Mouse (Mus musculus) limb, embryonic 11.5 days (tissue): ENCODE results near the gene Sowahb. TPM values are rescaled to one million over a fixed set of nuclear protein-coding genes. Genes with fewer than 3 reads are reported as not detected.

Experiments
- ATAC-seq: fragments of 200-750 bp; cut with Nextera tagmentation; 2 replicates; pipeline ENCODE4 v1.8.0; 2017; ENCODE audit warnings: low read depth; ENCODE audit not compliant: insufficient number of reproducible peaks, low FRiP score, low TSS enrichment
- DNase-seq: peaks from one replicate; pipeline ENCODE4 v3.0.0-alpha.2; 2015; ENCODE audit warnings: low spot score
- H3K27ac ChIP-seq: fragments of 300-500 bp; sonication (generic); replicated peaks from 2 replicates; pipeline ENCODE4 v1.5.1; 2014; ENCODE audit warnings: low read depth, mild to moderate bottlenecking, low read length
- H3K27me3 ChIP-seq: fragments of 300-500 bp; sonication (generic); 2 replicates; pipeline ENCODE4 v1.6.1; 2014; ENCODE audit warnings: mild to moderate bottlenecking, low read length, mixed read lengths; ENCODE audit not compliant: control insufficient read depth, insufficient read depth
- H3K36me3 ChIP-seq: fragments of 300-500 bp; sonication (generic); 2 replicates; pipeline ENCODE4 v1.6.1; 2014; ENCODE audit warnings: mild to moderate bottlenecking, low read length, moderate library complexity, mixed read lengths; ENCODE audit not compliant: control insufficient read depth, insufficient read depth
- H3K4me1 ChIP-seq: fragments of 300-500 bp; sonication (generic); 2 replicates; pipeline ENCODE4 v1.6.1; 2014; ENCODE audit warnings: low read length, mixed read lengths; ENCODE audit not compliant: control insufficient read depth, insufficient read depth
- H3K4me2 ChIP-seq: fragments of 300-500 bp; sonication (generic); 2 replicates; pipeline ENCODE4 v1.6.1; 2014; ENCODE audit warnings: low read depth, mild to moderate bottlenecking, moderate library complexity; ENCODE audit not compliant: severe bottlenecking
- H3K4me3 ChIP-seq: fragments of 300-500 bp; sonication (generic); 2 replicates; pipeline ENCODE4 v1.5.1; 2014; ENCODE audit warnings: low read depth, low read length
- H3K9ac ChIP-seq: fragments of 300-500 bp; sonication (generic); 2 replicates; pipeline ENCODE4 v1.6.1; 2014; ENCODE audit warnings: mild to moderate bottlenecking, low read length
- H3K9me3 ChIP-seq: fragments of 300-500 bp; sonication (generic); 2 replicates; pipeline ENCODE4 v1.6.1; 2016; ENCODE audit warnings: low read length; ENCODE audit not compliant: control insufficient read depth
- WGBS: fragments of 180-500 bp; shearing (Covaris S2); extraction: QIAGEN DNeasy Blood & Tissue Kit; methylation state at CpG from one replicate; pipeline ENCODE4 v1.1.7; 2014; 5-methylcytosine and 5-hydroxymethylcytosine counted together
- polyA plus RNA-seq: library from polyadenylated mRNA; unstranded; fragments of >200 nt; fragmentation: Nextera tagmentation; extraction: Ambion mirVana; gene quantifications from 2 replicates; pipeline ENCODE4 v1.2.1, GENCODE M21; 2014

The Sowahb gene
- polyA plus RNA-seq, 1 experiment from 2014 or later = 0.72 TPM

- Histone ChIP-seq H3K4me3 (no peak overlapping the region), H3K36me3 (no peaks in the 10 kb centered on the region), H3K9ac (no peak overlapping the region), H3K9me3 (no peaks in the 10 kb centered on the region), H3K27me3 (peaks cover 43% of the 10 kb centered on the region), H3K4me2 (no peak overlapping the region), H3K27ac (no peak overlapping the region), H3K4me1 (peaks cover 16% of the 10 kb centered on the region)
- ATAC-seq (no peak), DNase-seq (no peak)
- 25% methylated on average over 5 of the region's 5 CpGs for WGBS
These were observed 1.6 kb upstream of the Sowahb start for GRCm38 (mm10) chr5:93046306-93046845.

GRCm38 (mm10) chr5:93045371-93045714, 521 bp upstream of the Sowahb start:
- peaks cover 43% of the 10 kb centered on the region for H3K27me3 ChIP-seq
- peak overlapping the region; percentile 99 for H3K4me2 ChIP-seq
- peak overlapping the region; percentile 49 for H3K4me3 ChIP-seq
- no peaks in the 10 kb centered on the region for H3K9me3 ChIP-seq
- WGBS = under 1% methylated on average over 19 of the region's 19 CpGs
- H3K36me3 ChIP-seq = no peaks in the 10 kb centered on the region
- ATAC-seq (no peak), DNase-seq (no peak)
- H3K9ac ChIP-seq = peak overlapping the region; percentile 30; the same call in 1 of the 2 replicates
- H3K4me1 ChIP-seq = peaks cover 16% of the 10 kb centered on the region
- H3K27ac ChIP-seq = no peak overlapping the region

GRCm38 (mm10) chr5:93043688-93044583, 886 bp downstream of the Sowahb start:
- no peak for ATAC-seq
- peak overlapping the region; percentile 43 for H3K9ac ChIP-seq

GRCm38 (mm10) chr5:93042831-93043687, 1.8 kb downstream of the Sowahb start:
- H3K27ac ChIP-seq = no peak overlapping the region
- H3K9me3 ChIP-seq = no peaks in the 10 kb centered on the region
- H3K4me2 ChIP-seq = peak overlapping the region; percentile 99; the same call in 1 of the 2 replicates
- peaks cover 43% of the 10 kb centered on the region for H3K27me3 ChIP-seq
- peaks cover 16% of the 10 kb centered on the region for H3K4me1 ChIP-seq
- ATAC-seq (no peak), DNase-seq (no peak)
- H3K4me3 ChIP-seq = no peak overlapping the region
- no peaks in the 10 kb centered on the region for H3K36me3 ChIP-seq
- WGBS = 45% methylated on average over 18 of the region's 18 CpGs
- no peak overlapping the region for H3K9ac ChIP-seq

More at GRCm38 (mm10) chr5:93043688-93044583, 886 bp downstream of the Sowahb start:
- Histone ChIP-seq H3K4me2 (peak overlapping the region; percentile 99), H3K4me3 (peak overlapping the region; percentile 49), H3K36me3 (no peaks in the 10 kb centered on the region), H3K9me3 (no peaks in the 10 kb centered on the region), H3K4me1 (peaks cover 16% of the 10 kb centered on the region), H3K27ac (no peak overlapping the region), H3K27me3 (peaks cover 43% of the 10 kb centered on the region)
- 3% methylated on average over 65 of the region's 69 CpGs for WGBS
- peak; percentile 54 for DNase-seq

- Histone ChIP-seq H3K4me3 (no peak overlapping the region), H3K4me1 (peaks cover 21% of the 10 kb centered on the region), H3K4me2 (no peak overlapping the region), H3K27ac (no peak overlapping the region), H3K9ac (no peak overlapping the region), H3K27me3 (peaks cover 43% of the 10 kb centered on the region), H3K9me3 (no peaks in the 10 kb centered on the region), H3K36me3 (no peaks in the 10 kb centered on the region)
- no peak for DNase-seq
- WGBS = 53% methylated on average over 4 of the region's 4 CpGs
- no peak for ATAC-seq
These were observed 2.8 kb downstream of the Sowahb start for GRCm38 (mm10) chr5:93042031-93042430.

- ATAC-seq = no peak
- peaks cover 23% of the 10 kb centered on the region for H3K4me1 ChIP-seq
- no peak overlapping the region for H3K9ac ChIP-seq
- peaks cover 37% of the 10 kb centered on the region for H3K27me3 ChIP-seq
- DNase-seq = no peak
- no peaks in the 10 kb centered on the region for H3K36me3 ChIP-seq
- no peak overlapping the region for H3K4me3 ChIP-seq
- H3K4me2 ChIP-seq = no peak overlapping the region
- no peak overlapping the region for H3K27ac ChIP-seq
- 26% methylated on average over 3 of the region's 3 CpGs for WGBS
- H3K9me3 ChIP-seq = no peaks in the 10 kb centered on the region
These were observed 3.5 kb downstream of the Sowahb start for GRCm38 (mm10) chr5:93041276-93041675.

- H3K9ac ChIP-seq = no peak overlapping the region
- H3K36me3 ChIP-seq = no peaks in the 10 kb centered on the region
- H3K27me3 ChIP-seq = peaks cover 29% of the 10 kb centered on the region
- H3K4me3 ChIP-seq = no peak overlapping the region
- peaks cover 21% of the 10 kb centered on the region for H3K4me1 ChIP-seq
- no peak overlapping the region for H3K27ac ChIP-seq
- ATAC-seq (no peak), DNase-seq (no peak)
- WGBS = 50% methylated on average over 5 of the region's 5 CpGs
- H3K9me3 ChIP-seq = no peaks in the 10 kb centered on the region
- no peak overlapping the region for H3K4me2 ChIP-seq
These were observed 4.7 kb downstream of the Sowahb start for GRCm38 (mm10) chr5:93040095-93040494.

GRCm38 (mm10) chr5:93036254-93036653, 8.6 kb downstream of the Sowahb start:
- 33% methylated on average over 7 of the region's 7 CpGs for WGBS
- H3K27ac ChIP-seq = no peak overlapping the region

More at GRCm38 (mm10) chr5:93036254-93036653, 8.6 kb downstream of the Sowahb start:
- no peaks in the 10 kb centered on the region for H3K27me3 ChIP-seq
- H3K36me3 ChIP-seq = no peaks in the 10 kb centered on the region
- no peak overlapping the region for H3K4me2 ChIP-seq
- DNase-seq (no peak), ATAC-seq (no peak)
- no peaks in the 10 kb centered on the region for H3K9me3 ChIP-seq
- peaks cover 7% of the 10 kb centered on the region for H3K4me1 ChIP-seq
- H3K9ac ChIP-seq = no peak overlapping the region
- H3K4me3 ChIP-seq = no peak overlapping the region
